Mouse (Mus musculus) heart, adult 9 months (tissue): ENCODE data around the gene Dtx3.
"Not testable (repeated sequence)": the region's sequence is repeated elsewhere in the genome, so short reads cannot be mapped to it uniquely, and the experiment has no call there.

Experiments used
- DNase-seq, 2 experiments: peaks; one replicate each; pipeline ENCODE4 v3.0.0; 2022; ENCODE audit warnings: low spot score in 2 of 2

Dtx3 gene

DNA sequence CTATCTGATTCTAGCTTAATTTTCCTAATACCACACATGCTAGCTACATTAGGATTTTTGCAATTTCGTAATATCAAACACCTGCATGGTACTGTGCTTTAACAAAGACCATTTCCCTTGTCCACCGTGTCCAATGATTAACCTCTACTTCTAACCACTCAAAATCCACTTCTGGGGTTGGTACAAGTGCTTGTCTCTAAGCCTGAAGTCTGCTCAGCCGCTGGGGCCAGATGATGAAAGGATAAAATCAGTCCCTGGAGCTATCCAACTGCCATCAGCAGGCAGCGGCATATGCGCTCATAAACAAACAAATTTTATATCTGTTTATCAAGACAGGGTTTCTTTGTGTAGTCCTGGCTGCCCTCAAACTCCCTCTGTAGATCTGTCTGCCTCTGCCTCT lies 9.1 kb upstream of the Dtx3 start:
- no peak for DNase-seq

DNA sequence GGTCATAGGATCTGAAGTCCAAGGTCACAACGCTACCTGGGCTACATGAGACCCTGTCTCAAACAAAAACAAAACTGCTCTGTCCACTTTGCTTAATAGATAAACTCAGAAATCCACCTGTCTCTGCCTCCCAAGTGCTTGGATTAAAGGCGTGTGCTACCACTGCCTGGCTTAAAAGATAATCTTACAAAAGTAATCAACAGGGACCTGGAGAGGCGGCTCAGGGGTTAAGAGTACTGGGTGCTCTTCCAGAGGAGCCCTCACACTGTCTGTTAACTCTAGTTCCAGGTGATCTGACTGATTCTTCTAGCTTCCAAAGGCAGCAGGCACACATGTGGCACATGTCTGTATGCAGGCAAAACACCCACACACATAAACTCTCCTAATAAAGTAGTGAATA lies 7.6 kb upstream of the Dtx3 start:
- DNase-seq = no peak

DNA sequence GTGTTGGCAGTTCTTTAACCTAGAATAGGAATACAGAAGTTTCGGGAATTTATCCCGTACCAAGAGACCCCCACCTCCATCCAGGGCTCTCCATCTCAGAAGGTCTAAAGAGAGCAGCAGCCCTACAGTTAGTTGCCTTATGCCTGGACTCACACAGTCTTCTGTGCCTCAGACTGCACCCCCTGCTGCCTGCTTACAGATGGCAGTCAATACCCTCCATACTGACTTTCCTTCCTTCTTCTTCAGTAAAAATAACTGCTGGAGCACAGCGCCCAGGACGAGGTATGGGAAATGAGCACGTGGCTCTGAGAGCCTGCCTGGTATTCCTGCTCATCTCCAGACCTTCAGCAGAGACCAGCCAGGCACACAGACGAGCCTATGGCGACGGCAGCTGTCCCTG lies 4.8 kb upstream of the Dtx3 start:
- DNase-seq = no peak

DNA sequence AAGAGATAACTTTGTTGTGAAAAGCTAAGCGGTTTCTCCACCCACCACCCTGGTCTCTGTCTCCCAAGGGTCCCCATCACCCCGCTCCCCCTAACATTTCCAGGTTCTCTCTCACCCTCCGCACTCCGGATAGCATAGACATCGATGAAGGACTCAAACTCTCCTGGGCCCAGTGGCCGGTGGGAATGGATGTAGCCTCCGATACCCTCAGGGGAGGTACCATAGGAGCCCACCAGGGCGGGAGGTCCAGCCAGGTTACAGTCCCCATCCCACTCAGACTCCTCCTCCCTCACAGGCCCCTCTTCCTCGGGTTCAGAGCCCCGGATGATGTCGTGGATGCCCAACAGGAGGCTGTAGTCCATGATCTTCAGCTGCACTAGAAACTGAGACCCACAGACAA lies 3.9 kb upstream of the Dtx3 start:
- no peak for DNase-seq

- DNase-seq = no peak
These were observed 3.5 kb upstream of the Dtx3 start for GRCm38 (mm10) chr10:127199068-127199467.

- no peak for DNase-seq
These were observed 3.0 kb upstream of the Dtx3 start for GRCm38 (mm10) chr10:127198492-127198891.

- no peak for DNase-seq
These were observed 2.1 kb upstream of the Dtx3 start for GRCm38 (mm10) chr10:127197505-127198110.

DNA sequence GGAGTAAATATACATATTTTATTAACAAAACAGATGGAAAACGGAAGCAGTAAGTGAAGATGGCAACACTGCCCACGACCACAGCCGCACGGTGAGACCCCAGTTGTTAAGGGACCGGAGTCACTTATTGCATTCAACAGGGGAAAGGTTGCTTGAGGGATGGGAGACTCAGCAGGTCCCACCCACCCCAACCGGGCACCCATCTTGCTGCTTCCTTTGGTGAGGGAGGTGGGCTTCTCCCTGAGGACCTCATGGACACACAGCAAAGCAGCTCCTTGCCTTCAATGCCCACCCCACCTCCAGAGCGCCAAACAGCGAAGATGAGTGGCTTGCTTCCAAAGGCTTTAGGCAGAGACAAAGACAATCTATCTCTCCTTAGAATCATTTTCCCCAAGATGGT lies 1.6 kb upstream of the Dtx3 start:
- no peak for DNase-seq

DNA sequence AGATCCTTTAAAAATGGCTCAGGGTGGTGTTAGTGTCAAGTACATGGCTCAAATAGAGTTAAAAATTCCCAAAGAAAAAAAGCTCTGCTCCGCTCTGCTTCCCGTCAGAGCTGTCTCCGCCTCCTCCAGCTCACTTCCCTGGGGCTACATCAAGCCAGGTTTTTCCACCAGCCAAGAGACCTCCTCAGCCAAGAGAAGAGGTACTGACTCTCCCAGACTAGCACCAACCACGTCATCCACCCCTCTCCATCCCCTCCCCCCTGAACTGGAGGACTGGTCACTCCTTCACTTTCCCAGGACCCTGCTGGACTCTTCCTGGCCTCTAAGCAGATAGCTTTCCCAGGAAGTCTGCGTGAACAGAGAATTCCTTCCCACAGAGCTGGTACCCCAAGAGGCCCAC lies 864 bp upstream of the Dtx3 start:
- DNase-seq = peak; percentile 85 to 91

- peak; percentile 72 to 78 for DNase-seq
These were observed 850 bp downstream of the Dtx3 start for GRCm38 (mm10) chr10:127194428-127195327.

DNA sequence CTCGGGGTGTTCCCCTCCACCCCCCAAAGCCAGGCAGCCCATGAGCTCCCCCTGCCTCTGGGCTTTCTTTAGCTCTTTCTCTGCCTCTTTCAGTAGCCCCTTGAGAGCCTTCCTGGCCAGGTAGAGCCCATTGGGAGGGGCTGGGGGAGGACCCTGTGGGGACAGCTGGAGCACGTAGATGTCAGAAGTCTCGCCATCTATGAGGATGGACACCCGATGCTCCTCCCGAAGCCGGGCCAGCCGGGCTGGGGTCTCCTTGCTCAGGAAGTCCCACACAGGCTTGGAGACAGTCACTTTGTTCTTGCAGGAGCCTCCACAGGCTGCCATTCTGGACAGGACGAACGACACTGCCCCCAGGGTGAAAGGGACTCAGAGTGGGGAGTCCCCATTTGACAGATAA lies 2.5 kb downstream of the Dtx3 start:
- DNase-seq = no peak

DNA sequence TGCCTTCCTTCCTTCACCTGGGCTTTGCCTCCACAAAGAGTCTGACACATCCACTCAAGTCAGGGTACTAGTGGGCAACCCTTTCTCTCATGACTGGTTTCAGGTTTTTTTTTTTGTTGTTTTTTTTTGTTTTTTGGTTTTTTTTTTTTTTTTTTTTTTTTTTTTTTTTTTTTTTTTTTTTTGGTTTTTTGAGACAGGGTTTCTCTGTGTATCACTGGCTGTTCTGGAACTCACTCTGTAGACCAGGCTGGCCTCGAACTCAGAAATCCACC lies 3.5 kb downstream of the Dtx3 start:
- not testable (repeated sequence) for DNase-seq

GRCm38 (mm10) chr10:127191191-127192056 lies 4.1 kb downstream of the Dtx3 start:
- no peak for DNase-seq

- no peak for DNase-seq
These were observed 4.9 kb downstream of the Dtx3 start for GRCm38 (mm10) chr10:127190398-127191190.

DNA sequence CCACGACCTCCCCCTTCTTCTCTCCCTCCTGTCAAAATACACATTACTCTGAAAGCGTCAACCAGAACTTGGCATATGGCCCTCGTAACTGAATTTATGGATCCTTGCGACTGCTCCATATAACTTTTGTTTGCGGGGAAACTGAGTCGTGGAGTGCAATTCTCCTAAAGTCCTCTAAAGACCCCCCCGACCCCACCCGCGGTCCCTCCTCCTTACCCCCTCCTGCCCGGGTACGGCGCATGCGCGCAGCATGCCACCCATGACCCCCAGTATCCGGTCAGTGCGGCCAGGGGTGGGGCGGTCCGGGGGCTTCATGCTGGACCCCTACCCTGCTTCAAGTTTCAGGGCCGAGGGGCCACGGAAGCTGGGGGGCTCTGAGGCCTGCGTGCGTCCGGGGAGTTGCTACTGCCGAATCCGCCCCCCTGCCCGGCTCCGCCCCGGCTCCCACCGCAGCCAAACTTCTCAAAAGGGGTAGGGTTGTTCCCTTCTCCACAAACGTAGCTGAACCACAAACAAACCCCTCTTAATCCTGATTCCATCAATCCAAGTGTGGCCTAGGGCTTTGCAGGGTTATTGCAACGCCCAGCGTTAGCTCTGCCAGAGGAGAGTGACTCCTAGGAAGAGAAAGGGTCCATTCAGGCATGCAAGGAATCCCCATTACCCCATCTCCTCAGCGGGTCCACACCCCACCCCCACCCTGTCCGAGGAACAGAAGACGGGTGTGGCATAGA lies 5.7 kb downstream of the Dtx3 start, which contains the start of gene Arhgef25:
TSS of gene Arhgef25 (minus strand) at position 433 of the 731 bp plus-strand sequence.
- DNase-seq = peak; percentile 79 to 81

GRCm38 (mm10) chr10:127189116-127189650 lies 6.3 kb downstream of the Dtx3 start:
- peak; percentile 56 to 61 for DNase-seq

DNA sequence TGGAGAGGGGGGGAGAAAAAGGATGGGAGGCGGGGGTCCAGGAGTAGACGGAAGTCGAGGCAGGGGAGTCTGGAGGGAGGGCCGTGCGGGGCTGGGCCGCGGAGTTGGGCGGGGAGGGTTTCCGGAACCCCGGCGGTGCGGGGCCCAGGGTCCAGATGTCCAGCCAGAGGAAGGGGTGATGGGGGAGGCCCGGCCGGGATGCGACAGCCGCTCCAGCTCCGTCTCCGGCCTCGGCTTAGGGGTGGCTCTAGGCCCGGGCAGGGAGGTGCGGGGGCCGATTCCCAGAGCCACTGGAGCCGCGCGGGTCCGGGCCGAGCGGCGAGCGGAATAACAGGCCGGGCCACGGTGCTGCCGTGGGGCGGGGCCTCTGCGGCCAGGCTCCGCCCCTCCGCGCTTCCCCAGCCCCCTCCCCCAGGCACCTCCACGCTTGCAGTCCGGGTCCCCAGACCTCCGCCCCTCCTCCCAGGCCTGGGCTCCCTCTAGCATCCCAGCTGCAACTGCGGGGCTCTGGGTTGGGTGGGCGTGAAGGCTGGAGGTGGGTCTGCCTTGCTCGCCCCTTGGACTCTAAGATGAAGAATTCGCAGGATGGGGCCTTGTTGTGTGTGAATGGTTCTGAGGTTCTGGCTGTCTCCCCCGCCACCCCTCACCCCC lies 6.9 kb downstream of the Dtx3 start:
- DNase-seq = peak; percentile 62 to 63

DNA sequence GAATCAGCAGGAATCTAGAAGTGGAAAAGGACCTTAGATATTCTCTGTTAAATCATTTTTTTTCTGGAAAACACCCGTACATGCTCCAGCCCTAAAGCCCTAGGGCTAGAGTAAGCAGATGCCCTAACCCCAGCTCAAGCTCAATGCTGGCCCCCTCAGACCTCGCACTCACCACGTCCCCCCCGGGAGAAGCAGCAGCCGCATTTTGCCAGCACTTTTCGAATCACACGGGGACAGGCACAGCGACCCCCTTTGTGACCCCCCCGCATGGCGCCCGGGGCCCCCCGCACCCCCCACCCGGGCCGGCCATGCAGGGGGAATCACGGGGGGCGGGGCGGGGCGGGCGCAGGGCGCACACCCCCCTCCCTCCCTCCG lies 7.5 kb downstream of the Dtx3 start:
- no peak for DNase-seq

DNA sequence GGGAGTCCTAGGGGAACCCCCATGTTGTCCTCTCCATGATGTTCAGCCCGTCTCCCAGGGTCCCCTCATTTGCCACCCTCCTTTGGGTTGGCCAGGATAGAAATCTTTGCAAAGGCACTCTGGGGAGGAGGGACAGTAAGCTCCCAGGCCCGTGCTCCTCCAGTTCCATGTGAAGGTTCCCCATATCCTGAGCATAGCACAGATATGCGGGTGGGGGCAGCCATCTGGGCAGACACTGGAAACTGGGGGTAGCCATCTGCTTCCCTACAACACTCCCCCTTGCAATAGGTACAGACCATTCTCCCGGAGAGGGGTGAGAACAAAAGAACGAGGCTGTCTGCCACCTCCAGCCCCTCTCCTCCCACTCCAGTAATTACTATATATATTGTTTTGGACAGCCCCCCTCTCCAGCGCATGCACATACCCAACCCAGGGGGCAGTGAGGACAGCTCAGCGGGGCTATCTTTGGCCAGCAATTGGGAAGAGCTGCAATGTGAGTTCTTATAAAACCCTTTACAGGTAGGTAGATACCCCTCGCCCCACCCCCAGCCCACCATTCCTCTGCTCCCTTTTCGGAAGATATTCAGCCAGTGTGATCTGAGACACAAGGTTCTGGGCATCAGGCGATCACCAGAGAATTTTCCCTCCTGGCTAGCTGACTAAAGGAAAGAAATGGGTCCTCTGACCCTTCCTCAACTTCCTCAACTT lies 8.0 kb downstream of the Dtx3 start:
- DNase-seq = no peak

GRCm38 (mm10) chr10:127186451-127186850 lies 9.1 kb downstream of the Dtx3 start:
- no peak for DNase-seq
